Mouse (Mus musculus): Measurements from ENCODE around the gene Tmem150b.
A peak's percentile ranks its signal among the peaks of the same experiment; 100 is the strongest.

The Tmem150b gene

DNA sequence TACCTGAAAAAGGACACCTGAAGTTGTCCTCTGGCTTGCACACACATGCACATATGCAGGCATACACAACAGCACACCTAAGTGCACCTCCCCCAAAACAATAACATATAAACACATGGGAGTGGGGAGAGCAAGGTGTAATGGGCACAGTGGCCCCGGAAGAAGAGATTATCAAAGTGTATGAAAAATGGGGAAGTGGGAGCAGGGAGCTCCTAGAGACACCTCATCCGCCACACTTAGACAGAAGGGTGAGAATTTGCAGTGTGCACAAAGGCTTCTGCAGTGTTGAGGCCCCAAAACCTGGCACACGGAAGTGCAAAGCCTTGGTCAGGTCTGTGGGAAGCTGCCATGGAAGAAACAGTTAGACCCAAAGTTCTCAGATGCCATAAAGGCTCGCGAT, 6.0 kb upstream of the Tmem150b start:
- DNase-seq (ENCODE audit: low spot score in 2 of 2): no peak

DNA sequence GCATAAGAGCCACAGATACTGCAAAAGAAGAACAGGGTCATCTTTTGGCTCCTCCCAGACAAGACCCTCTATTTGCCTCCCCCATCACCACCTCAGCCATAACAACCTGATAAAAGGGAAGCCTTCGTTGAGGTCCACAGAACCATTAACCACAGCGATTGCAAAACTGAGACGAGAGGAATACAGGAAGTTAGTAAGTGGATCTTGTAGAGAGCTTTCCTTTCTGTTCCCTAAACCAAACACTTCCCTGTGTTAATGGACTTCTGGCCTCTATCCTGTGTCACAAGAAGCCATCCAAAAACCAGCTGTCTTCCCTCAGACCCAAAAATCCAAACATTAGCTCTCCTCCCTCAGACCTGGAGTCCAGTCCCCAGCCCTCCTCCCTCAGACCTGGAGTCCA, 690 bp downstream of the Tmem150b start:
- no peak for DNase-seq (ENCODE audit: low spot score in 2 of 2)

- peak in 1 of 2 experiments; percentile 12 for DNase-seq (ENCODE audit: low spot score in 2 of 2)
These were observed 1.5 kb downstream of the Tmem150b start for GRCm38 (mm10) chr7:4723508-4723907.

DNA sequence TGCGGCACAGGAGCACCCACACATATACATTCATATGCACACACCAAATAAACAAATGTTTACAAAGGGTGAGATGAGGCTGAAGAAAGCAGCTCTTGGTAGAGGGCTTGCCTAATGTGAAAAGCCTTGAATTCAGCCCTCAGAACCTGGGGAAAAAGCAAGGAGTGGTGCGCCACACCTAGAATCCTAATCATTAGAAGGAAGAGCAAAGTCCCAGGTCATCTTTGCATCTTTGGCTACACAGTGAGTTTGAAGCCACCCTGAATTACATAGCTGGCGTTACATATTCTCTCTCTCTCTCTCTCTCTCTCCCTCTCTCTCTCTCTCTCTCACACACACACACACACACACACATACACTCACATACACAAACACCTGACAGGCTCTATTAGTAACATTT, 5.8 kb downstream of the Tmem150b start:
- DNase-seq (ENCODE audit: low spot score in 2 of 2): no peak

- DNase-seq (ENCODE audit: low spot score in 2 of 2): no peak
These were observed 8.1 kb downstream of the Tmem150b start for GRCm38 (mm10) chr7:4716955-4717354.

DNA sequence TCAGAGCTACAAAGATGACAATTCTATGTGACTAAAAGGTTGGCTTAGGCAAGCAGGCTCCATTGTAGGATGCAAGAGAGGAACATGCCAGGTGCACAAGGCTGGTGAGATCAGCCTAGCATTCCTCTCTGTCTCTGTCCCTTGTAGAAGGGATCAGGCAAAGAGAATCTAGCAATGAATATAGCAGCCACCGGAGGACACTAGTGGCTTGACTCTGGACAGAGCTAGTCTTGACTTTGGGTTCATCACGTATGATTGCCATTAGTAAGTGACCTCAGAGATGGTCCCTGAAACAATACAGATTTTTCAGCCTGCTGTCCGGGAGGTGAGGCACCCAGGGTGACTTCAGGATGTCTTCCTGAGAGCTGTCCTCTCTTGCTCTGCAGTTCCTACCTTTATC, 12.5 kb downstream of the Tmem150b start:
- no peak for DNase-seq (ENCODE audit: low spot score in 2 of 2)

DNA sequence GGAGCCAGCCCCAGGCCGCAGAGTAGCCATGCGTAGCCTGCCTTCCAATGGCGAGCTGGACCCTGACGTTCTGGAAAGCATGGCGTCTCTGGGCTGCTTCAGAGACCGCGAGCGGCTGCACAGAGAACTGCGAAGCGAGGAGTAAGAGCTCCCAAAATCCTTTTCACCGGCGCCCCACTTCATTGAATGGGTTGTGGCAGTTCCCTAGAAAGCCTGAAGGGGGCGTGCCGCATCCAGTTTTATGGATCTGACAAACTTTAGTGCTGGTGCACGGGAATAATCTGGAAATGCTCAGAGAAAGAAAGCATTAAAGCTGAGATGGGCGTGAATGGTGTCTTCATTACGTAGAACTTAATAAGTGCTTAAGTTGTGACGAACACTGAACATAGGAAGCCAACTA, 20.0 kb downstream of the Tmem150b start:
- peak in 1 of 2 experiments; percentile 25 for DNase-seq (ENCODE audit: low spot score in 2 of 2)

DNA sequence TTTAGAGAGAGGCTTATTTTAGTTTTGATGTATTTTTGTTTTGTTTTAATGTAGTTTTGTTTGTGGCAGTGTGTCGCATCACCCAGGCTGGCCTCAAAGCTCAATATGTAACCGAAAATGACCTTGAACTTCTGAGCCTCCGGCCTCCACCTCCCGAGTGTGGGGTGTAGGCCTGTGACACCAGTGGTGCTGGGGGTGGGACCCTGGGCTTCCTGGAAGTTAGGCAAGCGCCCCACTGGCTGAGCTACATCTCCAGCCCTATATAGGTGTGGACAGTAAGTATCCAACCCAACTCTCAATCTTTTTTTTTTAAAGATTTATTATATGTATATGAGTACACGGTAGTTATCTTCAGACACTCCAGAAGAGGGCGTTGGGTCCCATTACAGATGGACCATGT, 21.9 kb downstream of the Tmem150b start:
- no peak for DNase-seq (ENCODE audit: low spot score in 2 of 2)

GRCm38 (mm10) chr7:4702334-4702733, 22.7 kb downstream of the Tmem150b start:
- no peak for DNase-seq (ENCODE audit: low spot score in 2 of 2)

DNA sequence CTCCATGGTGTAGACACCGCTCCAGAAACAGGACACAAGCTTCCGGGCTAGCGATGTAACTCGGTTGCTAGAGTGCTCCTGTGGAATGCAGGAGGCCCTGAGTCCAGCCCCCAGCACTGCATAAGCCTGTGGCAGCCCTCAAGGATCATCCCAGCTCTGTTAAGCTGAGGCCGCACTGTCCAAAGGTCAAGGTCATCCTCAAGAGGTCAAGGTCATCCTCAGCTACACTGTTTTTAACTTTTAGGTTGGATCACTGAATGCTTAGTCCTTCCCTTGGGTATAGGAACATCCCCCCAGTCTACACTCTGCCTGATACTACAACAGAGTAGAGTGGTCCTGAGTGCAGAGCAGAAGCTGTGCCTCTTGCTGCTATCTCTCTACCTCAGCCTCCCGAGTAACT, 32.0 kb downstream of the Tmem150b start:
- DNase-seq (ENCODE audit: low spot score in 2 of 2): no peak

- DNase-seq (ENCODE audit: low spot score in 2 of 2): no peak
These were observed 33.9 kb downstream of the Tmem150b start for GRCm38 (mm10) chr7:4690951-4691653.

GRCm38 (mm10) chr7:4690387-4690786, 34.7 kb downstream of the Tmem150b start, which contains the start of gene Brsk1:
Brsk1 (plus strand) TSS chr7:4690604.
- no peak for DNase-seq (ENCODE audit: low spot score in 2 of 2)

DNA sequence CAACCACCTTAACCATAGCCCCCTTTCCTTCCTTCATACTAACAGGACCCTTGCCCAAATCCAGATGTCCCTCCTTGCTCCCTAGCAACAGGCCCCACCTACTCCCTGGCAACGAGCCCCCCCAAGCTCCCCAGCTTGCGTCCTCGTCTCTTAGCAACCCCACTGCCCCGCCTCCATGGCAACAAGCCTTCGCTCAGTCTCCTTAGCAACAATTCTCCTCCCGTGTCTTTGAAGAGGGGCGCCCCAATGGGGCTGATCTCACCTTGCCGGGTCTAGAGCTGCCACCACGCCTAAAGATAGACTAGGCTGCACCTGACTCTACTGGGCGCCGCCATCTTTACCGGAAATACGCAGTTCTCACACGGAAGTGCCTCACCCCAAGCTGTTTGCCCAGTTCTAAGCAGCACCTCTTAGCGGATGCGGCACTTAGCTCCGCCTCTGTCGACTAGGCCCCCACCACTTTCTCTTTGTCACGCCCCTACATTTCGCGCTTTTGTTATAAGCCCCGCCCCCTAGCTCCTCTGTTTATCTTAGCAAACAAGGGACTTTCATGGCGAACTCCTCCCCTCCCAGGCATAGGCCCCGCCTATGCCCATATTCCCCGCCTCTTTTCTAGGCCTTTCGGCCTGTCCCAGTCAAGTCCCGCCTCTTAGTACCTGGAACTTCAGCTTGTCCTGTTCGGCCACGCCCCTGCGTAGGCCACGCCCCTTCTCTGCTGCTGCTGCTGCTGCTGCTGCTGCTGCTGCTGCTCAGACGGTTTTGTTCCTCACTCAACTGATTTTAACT, 40.2 kb downstream of the Tmem150b start, which contains the start of gene Hspbp1:
TSS of gene Hspbp1 (minus strand) at position 437 of the 786 bp plus-strand sequence.
- DNase-seq (ENCODE audit: low spot score in 2 of 2): peak; percentile 99

DNA sequence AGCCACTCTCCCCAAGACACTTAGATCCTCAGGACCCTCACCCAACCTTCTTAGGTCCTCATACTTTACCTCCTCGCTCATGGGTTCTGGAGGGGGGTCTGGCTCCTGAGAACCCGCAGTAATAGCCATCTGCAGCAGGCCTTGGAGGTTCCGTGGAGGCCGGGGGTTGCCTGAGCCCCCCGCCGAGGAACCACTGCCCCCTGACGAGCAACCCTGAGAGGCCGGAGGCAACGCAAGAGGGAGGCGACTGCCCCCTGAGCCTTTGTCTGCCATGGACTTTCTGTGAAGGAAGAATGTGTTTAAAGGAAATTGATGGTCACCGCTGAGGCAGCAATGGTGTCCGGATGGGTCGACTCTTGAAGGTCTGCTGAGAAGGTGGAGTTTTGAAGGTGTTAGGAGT, 40.8 kb downstream of the Tmem150b start:
- no peak for DNase-seq (ENCODE audit: low spot score in 2 of 2)

DNA sequence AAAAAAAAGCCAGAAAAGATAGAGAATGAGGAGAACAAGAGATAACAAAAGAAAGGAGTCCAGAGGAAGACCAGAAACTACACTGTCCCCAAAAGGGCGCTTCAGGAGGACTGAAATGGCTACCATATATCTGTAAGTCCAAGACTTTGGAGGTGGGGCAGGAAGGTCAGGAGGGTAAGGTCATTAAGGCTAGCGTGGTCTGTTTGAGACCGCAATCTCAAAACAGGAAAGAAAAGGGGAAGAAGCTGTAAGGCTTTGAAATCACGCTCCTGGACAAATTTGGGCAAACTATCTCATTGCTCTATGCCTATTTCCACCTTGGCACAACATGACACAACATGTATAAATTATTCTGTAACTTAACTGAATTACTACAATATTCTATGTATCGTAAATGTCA, 41.7 kb downstream of the Tmem150b start:
- DNase-seq (ENCODE audit: low spot score in 2 of 2): no peak

- DNase-seq (ENCODE audit: low spot score in 2 of 2): no peak
These were observed 49.8 kb downstream of the Tmem150b start for GRCm38 (mm10) chr7:4675200-4675599.

GRCm38 (mm10) chr7:4674114-4674731, 50.8 kb downstream of the Tmem150b start:
- DNase-seq (ENCODE audit: low spot score in 2 of 2): no peak

DNA sequence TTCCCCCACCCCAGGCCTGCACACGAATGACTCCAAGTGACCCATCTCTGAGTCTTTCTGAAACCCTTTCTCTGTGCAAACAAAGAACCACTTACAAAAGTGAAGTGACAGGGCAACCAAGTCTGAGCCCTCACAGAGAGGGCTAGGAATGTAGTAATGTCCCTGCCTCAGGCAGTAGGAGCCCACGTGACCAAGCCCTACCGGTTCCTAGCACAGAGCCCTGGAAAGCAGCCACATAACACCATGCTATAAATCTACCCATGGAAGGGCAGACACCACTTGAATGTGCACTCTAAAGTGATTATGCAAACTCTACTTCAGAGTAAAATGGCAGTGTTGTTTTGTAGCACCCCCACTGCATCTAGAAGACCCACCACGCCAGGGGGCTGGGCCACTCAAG, 53.1 kb downstream of the Tmem150b start:
- no peak for DNase-seq (ENCODE audit: low spot score in 2 of 2)

- no peak for DNase-seq (ENCODE audit: low spot score in 2 of 2)
These were observed 54.3 kb downstream of the Tmem150b start for GRCm38 (mm10) chr7:4670655-4671255.

DNA sequence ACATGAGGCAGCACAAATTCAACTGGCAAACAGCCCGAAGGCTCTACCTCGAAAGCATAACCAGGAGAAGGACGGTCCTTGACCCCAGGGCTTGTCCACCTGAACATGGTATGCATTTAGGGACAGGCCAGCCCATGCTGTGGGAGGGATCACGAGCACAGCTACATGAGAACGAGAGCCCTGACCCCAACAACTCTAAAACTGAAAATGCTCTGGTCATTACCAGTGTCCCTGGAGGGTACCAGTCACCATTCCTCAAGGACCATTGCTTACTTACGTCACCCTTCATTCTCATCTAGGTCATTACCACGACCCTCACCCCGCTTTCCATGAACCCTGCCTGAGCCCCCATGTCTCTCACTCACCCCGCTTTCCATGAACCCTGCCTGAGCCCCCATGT, 55.9 kb downstream of the Tmem150b start:
- DNase-seq (ENCODE audit: low spot score in 2 of 2): no peak

GRCm38 (mm10) chr7:4668506-4668905, 56.5 kb downstream of the Tmem150b start:
- no peak for DNase-seq (ENCODE audit: low spot score in 2 of 2)

DNA sequence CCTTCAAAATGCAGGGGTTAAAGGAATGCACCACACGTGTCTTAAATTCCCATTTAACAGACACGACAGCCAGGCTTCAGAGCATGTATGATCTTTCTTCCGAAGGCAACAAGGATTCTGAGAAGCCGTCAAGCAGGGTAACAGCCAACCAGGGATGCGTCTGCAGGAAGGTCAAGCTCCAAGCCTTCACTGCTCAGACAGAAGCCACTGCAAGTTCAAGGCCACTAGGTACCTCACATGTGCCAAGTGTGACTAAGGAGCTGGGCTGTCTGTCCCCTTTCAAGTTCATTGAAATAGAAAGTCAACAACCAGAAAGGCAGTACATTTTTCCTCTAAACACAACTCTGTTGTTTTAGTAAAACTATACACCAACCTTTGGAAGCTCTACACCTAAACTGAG, 58.2 kb downstream of the Tmem150b start:
- no peak for DNase-seq (ENCODE audit: low spot score in 2 of 2)

Data from natural killer cell, adult 2 months (primary cell).